Mouse (Mus musculus) megakaryocyte, embryonic 14.5 days (primary cell): ENCODE data around the gene Zdhhc8. TPM values are rescaled to one million over a fixed set of nuclear protein-coding genes. Genes with fewer than 3 reads are reported as not detected.

Source experiments
- H3K27me3 ChIP-seq: replicated peaks from 2 replicates; pipeline ENCODE3; 2012; ENCODE audit warnings: inconsistent platforms
- H3K36me3 ChIP-seq: replicated peaks from 2 replicates; pipeline ENCODE3; 2012; ENCODE audit warnings: low read length, inconsistent platforms, mixed read lengths
- H3K4me1 ChIP-seq: 2 replicates; pipeline ENCODE4 v1.6.1; 2012; ENCODE audit warnings: inconsistent platforms
- H3K4me3 ChIP-seq: replicated peaks from 2 replicates; pipeline ENCODE3; 2012; ENCODE audit warnings: moderate library complexity, mild to moderate bottlenecking, inconsistent platforms
- H3K9me3 ChIP-seq: 2 replicates; pipeline ENCODE4 v1.6.1; 2012; ENCODE audit warnings: inconsistent platforms
- FLI1 ChIP-seq: IDR thresholded peaks from 2 replicates; pipeline ENCODE4 v1.6.1; 2012; ENCODE audit warnings: low read length, inconsistent platforms, mixed read lengths
- GATA1 ChIP-seq: IDR thresholded peaks from 3 replicates; pipeline ENCODE4 v1.6.1; 2012; ENCODE audit warnings: mixed read lengths, low read length, inconsistent platforms, borderline replicate concordance
- polyA plus RNA-seq: library from polyadenylated mRNA; stranded (reverse); fragments of >175 nt; gene quantifications from 2 replicates; pipeline ENCODE4 v1.2.3, GENCODE M21; 2012; ENCODE audit warnings: low replicate concordance; ENCODE audit not compliant: insufficient read depth

Zdhhc8 gene
- polyA plus RNA-seq, 1 experiment = 18.6 TPM

DNA sequence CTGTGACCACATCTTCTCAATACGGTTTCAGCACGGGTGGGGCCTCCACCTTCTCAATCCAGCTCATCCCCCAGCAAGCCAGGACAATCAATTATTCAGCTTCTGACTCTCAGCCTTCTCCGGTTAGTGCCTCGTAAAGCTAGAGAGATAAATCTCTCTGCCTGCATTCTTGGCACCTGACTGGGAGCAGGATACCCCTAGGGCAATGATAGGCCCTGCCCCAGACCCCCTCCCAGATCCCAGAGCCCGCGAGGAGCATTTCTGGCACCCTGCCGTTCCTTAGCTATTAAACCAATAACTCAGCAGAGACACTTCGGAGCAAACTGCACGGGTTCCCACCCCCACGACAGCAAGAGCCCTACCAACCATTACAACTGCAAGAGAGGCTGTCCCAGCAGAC lies 53.5 kb downstream of the Zdhhc8 start:
- no peaks in the 10 kb centered on the region for H3K36me3 ChIP-seq
- TF ChIP-seq FLI1 (no peak), GATA1 (no peak)
- H3K4me3 ChIP-seq = no peak overlapping the region
- H3K27me3 ChIP-seq = peaks cover 76% of the 10 kb centered on the region
- peaks cover 66% of the 10 kb centered on the region for H3K4me1 ChIP-seq
- no peaks in the 10 kb centered on the region for H3K9me3 ChIP-seq

DNA sequence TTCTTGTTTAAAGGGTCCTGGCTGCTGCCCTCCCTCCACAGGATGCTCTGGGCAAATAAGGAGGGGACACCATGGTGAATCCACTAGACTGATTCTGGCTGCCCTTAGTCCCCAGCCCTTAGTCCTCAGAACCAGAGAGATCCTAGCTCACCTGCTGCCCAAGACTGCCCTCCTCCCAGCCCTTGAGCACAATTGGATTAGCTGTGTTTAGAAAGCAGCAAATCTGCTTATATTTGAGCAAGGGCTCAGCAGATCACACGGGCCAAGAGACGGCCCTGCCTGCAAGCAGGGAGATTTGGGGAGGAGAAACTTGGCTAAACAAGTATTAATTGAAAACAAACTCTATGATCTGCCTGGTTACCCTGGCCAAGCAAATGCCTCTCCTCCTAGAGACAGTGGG lies 55.3 kb downstream of the Zdhhc8 start:
- Histone ChIP-seq H3K27me3 (peaks cover 64% of the 10 kb centered on the region), H3K36me3 (no peaks in the 10 kb centered on the region), H3K4me3 (no peak overlapping the region), H3K9me3 (no peaks in the 10 kb centered on the region), H3K4me1 (peaks cover 79% of the 10 kb centered on the region)
- TF ChIP-seq GATA1 = no peak
- TF ChIP-seq FLI1 = no peak

DNA sequence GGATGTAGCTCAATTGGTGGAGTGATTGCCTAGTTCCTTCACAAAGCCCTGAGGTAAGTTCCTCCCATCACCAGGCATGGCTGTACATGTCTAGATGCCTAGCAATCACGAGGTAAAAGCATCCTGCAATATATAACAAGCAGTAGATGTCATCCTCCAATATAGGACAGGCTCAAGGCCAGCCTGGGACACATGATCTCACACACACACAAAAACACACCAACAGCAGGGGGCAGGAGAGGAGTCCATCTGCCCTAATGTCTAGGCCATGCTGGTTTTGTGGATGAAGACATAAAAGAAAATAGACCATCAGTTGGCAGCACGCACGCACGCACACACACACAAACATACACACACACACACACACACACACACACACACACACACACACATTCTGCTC lies 58.2 kb downstream of the Zdhhc8 start:
- Histone ChIP-seq H3K27me3 (peaks cover 51% of the 10 kb centered on the region), H3K4me3 (no peak overlapping the region), H3K36me3 (no peaks in the 10 kb centered on the region), H3K4me1 (peaks cover 80% of the 10 kb centered on the region), H3K9me3 (no peaks in the 10 kb centered on the region)
- TF ChIP-seq FLI1 (no peak), GATA1 (no peak)

DNA sequence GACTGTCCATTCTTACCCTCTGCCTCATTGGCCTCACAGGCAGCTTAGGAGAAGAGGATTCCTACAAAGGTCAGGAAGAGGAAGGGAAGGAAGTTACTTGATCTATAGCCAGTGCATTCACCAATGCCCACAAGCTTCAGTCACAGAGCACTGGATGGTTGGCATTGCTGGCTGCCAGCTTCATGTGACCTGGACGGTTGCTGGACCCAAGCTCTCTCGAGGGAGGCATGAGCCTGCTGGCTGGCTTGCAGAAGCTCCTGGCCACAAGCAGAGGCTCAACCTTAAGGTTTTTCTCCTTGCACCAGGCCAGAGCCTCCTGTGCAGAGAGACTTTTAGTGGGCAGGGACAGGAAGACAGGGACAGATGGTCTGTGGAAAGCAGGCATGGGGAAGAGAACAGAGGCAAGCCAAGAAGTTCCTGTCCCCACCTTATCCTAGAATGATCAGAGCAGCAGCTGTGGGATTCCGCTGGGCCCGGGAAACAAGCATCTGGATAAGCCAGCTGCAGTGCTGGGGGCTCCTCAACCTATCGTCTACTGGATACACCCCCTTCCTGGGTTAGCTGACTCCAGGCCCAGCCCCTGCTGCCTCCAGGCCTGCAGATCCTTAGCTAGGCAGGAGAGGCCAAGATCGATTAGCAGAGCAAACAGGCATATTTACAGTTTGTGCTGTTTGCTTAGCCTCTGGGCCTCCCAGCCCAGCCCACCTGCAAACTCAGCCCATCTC lies 59.0 kb downstream of the Zdhhc8 start:
- no peaks in the 10 kb centered on the region for H3K36me3 ChIP-seq

DNA sequence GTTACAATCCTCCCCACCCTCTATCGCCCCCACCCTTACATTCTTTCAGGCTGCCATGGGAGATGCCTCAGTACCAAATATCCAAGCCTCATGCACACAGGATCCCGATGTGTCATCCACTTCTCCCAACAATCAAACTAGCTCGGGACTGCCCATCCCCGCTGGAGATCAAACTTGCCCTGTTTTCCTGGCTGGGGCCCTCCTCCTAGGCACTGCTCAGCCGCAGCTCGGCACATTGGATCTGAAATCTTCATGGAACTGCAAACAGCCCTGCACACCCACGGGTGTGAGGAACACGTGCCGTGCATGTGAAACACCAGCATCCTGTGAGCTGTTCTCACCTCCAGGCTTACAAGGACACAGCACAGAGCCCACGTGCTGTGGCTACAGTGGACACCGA lies 61.1 kb downstream of the Zdhhc8 start:
- Histone ChIP-seq H3K9me3 (no peaks in the 10 kb centered on the region), H3K4me3 (no peak overlapping the region), H3K27me3 (peaks cover 23% of the 10 kb centered on the region), H3K36me3 (no peaks in the 10 kb centered on the region), H3K4me1 (peaks cover 98% of the 10 kb centered on the region)
- no peak for TF ChIP-seq FLI1
- no peak for TF ChIP-seq GATA1

More for the DNA sequence above, 59.0 kb downstream of the Zdhhc8 start:
- TF ChIP-seq FLI1 (no peak), GATA1 (no peak)
- no peaks in the 10 kb centered on the region for H3K9me3 ChIP-seq
- peaks cover 43% of the 10 kb centered on the region for H3K27me3 ChIP-seq
- peak overlapping the region; percentile 59 for H3K4me3 ChIP-seq
- peaks cover 80% of the 10 kb centered on the region for H3K4me1 ChIP-seq

DNA sequence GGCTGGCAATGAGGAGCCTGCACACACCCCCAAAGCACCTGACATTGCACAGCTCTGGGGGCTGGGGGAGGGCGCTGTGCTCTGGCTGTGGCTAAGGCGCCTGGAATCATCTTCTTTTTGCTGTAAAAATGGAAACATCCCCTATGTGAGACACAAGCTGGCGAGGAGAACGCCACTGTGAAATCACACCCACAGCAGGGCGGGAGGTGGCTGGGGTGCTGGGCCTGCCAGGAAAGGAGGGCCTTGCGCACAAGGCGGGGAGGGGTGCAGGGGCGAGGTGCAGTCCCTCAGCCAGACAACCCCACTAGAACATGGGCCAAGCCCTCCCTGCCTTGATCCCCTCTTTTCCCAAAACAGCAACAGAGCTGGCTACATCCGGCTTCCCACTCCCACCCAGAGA lies 61.7 kb downstream of the Zdhhc8 start:
- H3K27me3 ChIP-seq = peaks cover 17% of the 10 kb centered on the region
- H3K36me3 ChIP-seq = no peaks in the 10 kb centered on the region
- TF ChIP-seq FLI1 (no peak), GATA1 (no peak)
- no peak overlapping the region for H3K4me3 ChIP-seq
- no peaks in the 10 kb centered on the region for H3K9me3 ChIP-seq
- peaks cover 98% of the 10 kb centered on the region for H3K4me1 ChIP-seq

DNA sequence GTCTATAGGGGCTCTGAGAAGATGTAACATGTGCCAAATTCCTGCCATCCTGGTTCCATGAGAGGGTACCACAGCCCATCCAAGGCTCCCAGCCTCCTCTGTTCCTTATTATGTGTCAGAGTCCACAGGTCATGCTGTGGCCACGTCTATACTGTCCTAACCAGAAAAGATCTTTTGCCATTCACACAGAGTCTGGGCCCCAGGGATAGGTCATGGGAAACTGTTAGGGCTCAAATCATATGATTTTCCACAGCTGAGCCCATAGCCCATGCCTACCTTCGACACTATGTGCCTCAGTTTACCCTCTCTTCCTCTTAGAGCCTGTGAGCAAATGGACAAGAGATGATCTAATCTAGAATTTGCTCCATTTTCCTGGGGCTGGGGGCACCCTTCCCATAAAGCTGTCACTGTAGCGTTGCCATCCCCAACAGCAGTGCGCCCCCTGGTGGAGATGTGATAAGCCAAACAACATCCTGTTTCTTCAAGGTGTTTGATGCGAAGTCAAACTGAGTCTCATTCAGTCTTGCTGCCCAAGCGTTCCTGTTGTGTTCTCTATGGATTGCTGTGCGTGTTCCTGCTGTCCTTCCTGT lies 62.6 kb downstream of the Zdhhc8 start:
- Histone ChIP-seq H3K36me3 (no peaks in the 10 kb centered on the region), H3K9me3 (no peaks in the 10 kb centered on the region), H3K4me3 (peak overlapping the region; percentile 59), H3K27me3 (peaks cover 10% of the 10 kb centered on the region), H3K4me1 (peaks cover 98% of the 10 kb centered on the region)
- no peak for TF ChIP-seq FLI1

Other genes starting within 250 kb of the Zdhhc8 start
- gene Dgcr6, start 182.3 kb downstream of the Zdhhc8 start, polyA plus RNA-seq = 17.8 and 20.5 TPM in 2 replicates
- gene Prodh, start 144.9 kb downstream of the Zdhhc8 start, polyA plus RNA-seq = 45.8 and 90.5 TPM in 2 replicates
- gene Rtn4r, start 107.5 kb downstream of the Zdhhc8 start, polyA plus RNA-seq = 56.5 and 164 TPM in 2 replicates
- not detected in 2 replicates for gene Ccdc188, start 17.3 kb downstream of the Zdhhc8 start, polyA plus RNA-seq
- 3.9 and 21.7 TPM in 2 replicates for gene Trmt2a, start 13.5 kb upstream of the Zdhhc8 start, polyA plus RNA-seq
- 283 and 648 TPM in 2 replicates for gene Ranbp1, start 13.6 kb upstream of the Zdhhc8 start, polyA plus RNA-seq
- gene Gm49776, start 23.2 kb upstream of the Zdhhc8 start, polyA plus RNA-seq = 1.3 TPM in 1 of 2 replicates, not detected in the other
- 0.77 and 2.5 TPM in 2 replicates for gene Dgcr8, start 54.1 kb upstream of the Zdhhc8 start, polyA plus RNA-seq
- gene Tango2, start 113.0 kb upstream of the Zdhhc8 start, polyA plus RNA-seq = 17.3 and 33.0 TPM in 2 replicates
- 2.6 TPM in 1 of 2 replicates, not detected in the other for gene Arvcf, start 113.0 kb upstream of the Zdhhc8 start, polyA plus RNA-seq
- gene Txnrd2, start 191.2 kb upstream of the Zdhhc8 start, polyA plus RNA-seq = 6.9 TPM in 1 of 2 replicates, not detected in the other
- 52.8 and 53.5 TPM in 2 replicates for gene Comt, start 191.7 kb upstream of the Zdhhc8 start, polyA plus RNA-seq